8 mouse cellular contexts compared by ENCODE assay signal in genomic region chr8:84976031-84976762, GRCm38 (mm10). TPM values are rescaled to one million over a fixed set of nuclear protein-coding genes. Genes with fewer than 3 reads are reported as not detected.
DNase-seq lines count a peak whose midpoint lies in the region; ATAC-seq lines count a peak whose summit lies in the region.

No protein-coding gene starts in this region.

- peak overlapping the region; percentile 50 for H3K4me3 ChIP-seq in hindbrain, embryonic 14.5 days (replicated peaks; ENCODE audit: low read length)

- peaks cover 6% of the 10 kb centered on the region for H3K27me3 ChIP-seq in hindbrain, embryonic 14.5 days (ENCODE audit: control insufficient read depth, insufficient read depth, low read length)

- peak overlapping the region; percentile 9; the same call in 1 of the 2 replicates for H3K27ac ChIP-seq in hindbrain, embryonic 14.5 days

- no peaks in the 10 kb centered on the region for H3K9me3 ChIP-seq in hindbrain, embryonic 14.5 days (ENCODE audit: control insufficient read depth, low read length)

- H3K36me3 ChIP-seq in hindbrain, embryonic 14.5 days (replicated peaks; ENCODE audit: control insufficient read depth, insufficient read depth) = peaks cover 40% of the 10 kb centered on the region

- ATAC-seq in hindbrain, embryonic 14.5 days (ENCODE audit: low FRiP score) = peak; percentile 77

- peak overlapping the region; percentile 97 for H3K4me2 ChIP-seq in hindbrain, embryonic 14.5 days (replicated peaks)

- peaks cover 44% of the 10 kb centered on the region for H3K4me1 ChIP-seq in hindbrain, embryonic 14.5 days (replicated peaks; ENCODE audit: control insufficient read depth, insufficient read depth, low read length)

- peak overlapping the region; percentile 60 for H3K9ac ChIP-seq in hindbrain, embryonic 14.5 days

- under 1% methylated on average over 60 of the region's 61 CpGs for WGBS in hindbrain, embryonic 14.5 days

- DNase-seq in R1 (ENCODE audit: low read depth, low spot score) = peak; percentile 96
- DNase-seq in cerebellum, postnatal 25 days = peak; percentile 95 to 96
- peak; percentile 85 to 94 for DNase-seq in frontal cortex, postnatal 25 days (ENCODE audit: low spot score in 2 of 2)
- peak; percentile 92 for DNase-seq in hindbrain, embryonic 14.5 days (ENCODE audit: low spot score)
- DNase-seq in layer of hippocampus, postnatal 36 days = peak; percentile 94 to 95
- DNase-seq in lung, postnatal 25 days (ENCODE audit: low spot score) = peak; percentile 97
- peak; percentile 95 for DNase-seq in retina, embryonic 14.5 days (ENCODE audit: low spot score)
- peak; percentile 92 to 93 for DNase-seq in thymus, postnatal 36 days

RNA-seq across cellular contexts. Expression of gene Junb, which starts 2.3 kb away (rescaled TPM):
- 6.0 and 6.2 TPM in 2 replicates for polyA plus RNA-seq in hindbrain, embryonic 14.5 days (2014; fragmentation: Nextera tagmentation; extraction: Ambion mirVana)
- 10 to 100 TPM; 59.9 to 73.6 TPM for total RNA-seq in layer of hippocampus, postnatal 36 days (2021)

RNA-seq across cellular contexts. Expression of gene Rnaseh2a, which starts 6.6 kb away (rescaled TPM):
- polyA plus RNA-seq in hindbrain, embryonic 14.5 days (2014; fragmentation: Nextera tagmentation; extraction: Ambion mirVana) = 47.8 and 48.4 TPM in 2 replicates
- 10 to 100 TPM; 35.3 to 36.8 TPM for total RNA-seq in layer of hippocampus, postnatal 36 days (2021)

RNA-seq across cellular contexts. Expression of gene Prdx2, which starts 6.8 kb away (rescaled TPM):
- 1,143 and 1,221 TPM in 2 replicates for polyA plus RNA-seq in hindbrain, embryonic 14.5 days (2014; fragmentation: Nextera tagmentation; extraction: Ambion mirVana)
- 100 to 1,000 TPM; 338 to 356 TPM for total RNA-seq in layer of hippocampus, postnatal 36 days (2021)

RNA-seq across cellular contexts. Expression of gene Gm49661, which starts 7.0 kb away (rescaled TPM):
- not detected in 2 replicates for polyA plus RNA-seq in hindbrain, embryonic 14.5 days (2014; fragmentation: Nextera tagmentation; extraction: Ambion mirVana)
- not detected for total RNA-seq in layer of hippocampus, postnatal 36 days (2021)

RNA-seq across cellular contexts. Expression of gene Hook2, which starts 14.2 kb away (rescaled TPM):
- 24.6 and 27.3 TPM in 2 replicates for polyA plus RNA-seq in hindbrain, embryonic 14.5 days (2014; fragmentation: Nextera tagmentation; extraction: Ambion mirVana)
- 1 to 10 TPM; 7.8 to 9.7 TPM for total RNA-seq in layer of hippocampus, postnatal 36 days (2021)

Comparison
In these comparisons a context has a peak if more than half of its experiments do, and no peak if none do; other contexts are left out.
1. Peak in every context shown above with its lines: DNase-seq, ATAC-seq, H3K4me3 ChIP-seq and H3K27ac ChIP-seq.